Mouse (Mus musculus): ENCODE measurements at regions not wholly inside any gene's neighbourhood (a gene's known extent, or its start where the extent isn't known, plus 50 kb on each side); places are given as distances from the start of the nearest gene placed in this dataset.

- no peak for TF ChIP-seq CTCF (IDR thresholded peaks at IDR 0.05; ENCODE audit: low read depth)
- no peak for TF ChIP-seq EP300 (IDR thresholded peaks at IDR 0.05; ENCODE audit: low read depth)
Measured at GRCm38 (mm10) chr9:61581046-61581445, 208.9 kb downstream of the Tle3 start.
